Mouse (Mus musculus) layer of hippocampus, adult 18-20 months (tissue): ENCODE measurements at regions not wholly inside any gene's neighbourhood (a gene's known extent, or its start where the extent isn't known, plus 50 kb on each side); places are given as distances from the start of the nearest gene placed in this dataset.

Experiments
- DNase-seq, 2 experiments: peaks; one replicate each; pipeline ENCODE4 v3.0.0; 2022; ENCODE audit warnings: low spot score in 2 of 2

DNA sequence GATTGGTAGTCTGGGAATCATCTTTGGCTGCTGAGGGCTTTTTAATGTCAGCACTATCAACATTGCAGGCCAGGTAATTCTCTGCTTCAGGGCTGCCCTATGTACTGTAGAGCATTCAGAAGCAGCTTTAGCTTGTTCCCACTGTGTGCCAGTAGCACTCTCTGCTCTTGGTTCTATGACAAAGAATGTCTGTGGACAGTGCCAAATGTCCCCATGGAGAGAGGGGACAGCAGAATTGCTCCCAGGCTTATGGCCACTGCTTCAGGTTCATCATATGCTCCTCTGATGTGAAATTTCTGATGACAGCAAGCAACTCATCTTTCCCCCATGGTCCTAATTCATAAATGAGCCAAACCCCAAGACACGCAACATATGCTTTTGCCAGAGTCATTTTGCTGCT lies 314.3 kb downstream of the Fam19a4 start:
- DNase-seq = peak in 1 of 2 experiments; percentile 4

DNA sequence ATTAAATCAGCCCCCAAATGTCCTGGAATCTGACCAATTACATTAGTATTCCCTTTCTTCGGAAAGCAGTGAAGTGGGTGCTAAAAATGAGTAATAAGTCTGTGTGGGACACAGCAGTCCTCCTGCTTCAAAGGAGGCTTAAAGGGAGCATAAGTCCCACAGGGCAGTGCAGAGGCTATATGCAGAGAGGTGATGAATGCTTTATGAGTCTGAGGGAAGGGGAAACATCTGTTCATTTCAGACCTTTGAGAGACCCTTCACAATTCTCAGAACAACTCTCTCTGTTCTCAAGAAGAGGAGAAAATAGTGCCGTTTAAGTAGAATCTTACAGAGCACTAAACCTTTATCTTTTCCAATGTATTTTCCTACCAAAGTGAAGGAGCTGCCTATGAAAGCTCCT lies 343.3 kb downstream of the Fam19a4 start:
- no peak for DNase-seq

DNA sequence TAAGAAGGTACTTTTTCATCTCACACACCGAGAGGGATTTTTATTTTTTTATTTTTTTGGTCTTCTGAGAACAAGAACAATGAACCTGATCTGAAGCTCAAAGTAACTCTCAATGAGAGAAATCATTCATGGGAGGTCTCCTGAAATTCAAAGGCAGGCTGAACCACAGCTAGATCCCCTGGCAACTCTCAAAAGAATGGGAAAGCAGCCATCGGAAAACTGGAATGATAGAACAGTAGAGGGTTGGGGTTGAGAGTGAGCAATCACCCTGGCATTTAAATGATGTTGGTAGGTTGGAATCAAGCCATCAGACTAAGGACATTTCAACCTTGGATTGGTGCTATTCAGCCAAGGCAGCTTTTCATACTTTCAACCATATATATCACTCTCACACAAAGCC lies 350.5 kb downstream of the Fam19a4 start:
- DNase-seq = no peak
